Mouse (Mus musculus) gastrocnemius, postnatal 25 days (tissue): ENCODE measurements around the gene Wdr91. TPM values are rescaled to one million over a fixed set of nuclear protein-coding genes. Genes with fewer than 3 reads are reported as not detected.

Source experiments
- DNase-seq: peaks from one replicate; pipeline ENCODE4 v3.0.0; 2022
- total RNA-seq, 2 experiments: library from RNA; stranded (reverse); gene quantifications; 1 replicate in 1 of 2; 2 replicates in 1 of 2; pipeline ENCODE4 v1.2.3; 2021

The Wdr91 gene
- total RNA-seq, 2 experiments from 2014 or later, result 5.1 to 5.8 TPM

- no peak for DNase-seq
Observed at GRCm38 (mm10) chr6:34879101-34879740, 31.5 kb downstream of the Wdr91 start.

- peak; percentile 96 for DNase-seq
Observed at GRCm38 (mm10) chr6:34877509-34878321, 33.0 kb downstream of the Wdr91 start, which contains the start of gene Cyren. Gene Cyren, minus strand, starts transcription at chr6:34878060.

- DNase-seq, result no peak
Observed at GRCm38 (mm10) chr6:34876835-34877156, 33.9 kb downstream of the Wdr91 start.

GRCm38 (mm10) chr6:34875966-34876834 lies 34.5 kb downstream of the Wdr91 start:
- DNase-seq, result peak; percentile 4

GRCm38 (mm10) chr6:34875268-34875761 lies 35.4 kb downstream of the Wdr91 start:
- DNase-seq, result no peak

GRCm38 (mm10) chr6:34874101-34874921 lies 36.4 kb downstream of the Wdr91 start:
- DNase-seq, result peak; percentile 81

- no peak for DNase-seq
Observed at GRCm38 (mm10) chr6:34872871-34873270, 37.8 kb downstream of the Wdr91 start.

GRCm38 (mm10) chr6:34871929-34872328 lies 38.7 kb downstream of the Wdr91 start:
- no peak for DNase-seq

- DNase-seq, result no peak
Observed at GRCm38 (mm10) chr6:34870724-34871123, 40.0 kb downstream of the Wdr91 start.

GRCm38 (mm10) chr6:34870136-34870535 lies 40.5 kb downstream of the Wdr91 start:
- no peak for DNase-seq

- DNase-seq, result no peak
Observed at GRCm38 (mm10) chr6:34869225-34869915, 41.3 kb downstream of the Wdr91 start.

- peak; percentile 5 for DNase-seq
Observed at GRCm38 (mm10) chr6:34868507-34869217, 42.0 kb downstream of the Wdr91 start.

- DNase-seq, result no peak
Observed at GRCm38 (mm10) chr6:34867995-34868350, 42.7 kb downstream of the Wdr91 start.

- no peak for DNase-seq
Observed at GRCm38 (mm10) chr6:34867301-34867994, 43.2 kb downstream of the Wdr91 start.

GRCm38 (mm10) chr6:34866786-34867185 lies 43.9 kb downstream of the Wdr91 start:
- DNase-seq, result no peak

- DNase-seq, result peak; percentile 59
Observed at GRCm38 (mm10) chr6:34865711-34866593, 44.7 kb downstream of the Wdr91 start.

GRCm38 (mm10) chr6:34865213-34865612 lies 45.5 kb downstream of the Wdr91 start:
- DNase-seq, result no peak

- DNase-seq, result no peak
Observed at GRCm38 (mm10) chr6:34863786-34864514, 46.7 kb downstream of the Wdr91 start.
